Mouse (Mus musculus): ENCODE data around the gene Wnt3a. TPM values are rescaled to one million over a fixed set of nuclear protein-coding genes. Genes with fewer than 3 reads are reported as not detected.

The Wnt3a gene
- polyA plus RNA-seq, 1 experiment, result not detected

DNA sequence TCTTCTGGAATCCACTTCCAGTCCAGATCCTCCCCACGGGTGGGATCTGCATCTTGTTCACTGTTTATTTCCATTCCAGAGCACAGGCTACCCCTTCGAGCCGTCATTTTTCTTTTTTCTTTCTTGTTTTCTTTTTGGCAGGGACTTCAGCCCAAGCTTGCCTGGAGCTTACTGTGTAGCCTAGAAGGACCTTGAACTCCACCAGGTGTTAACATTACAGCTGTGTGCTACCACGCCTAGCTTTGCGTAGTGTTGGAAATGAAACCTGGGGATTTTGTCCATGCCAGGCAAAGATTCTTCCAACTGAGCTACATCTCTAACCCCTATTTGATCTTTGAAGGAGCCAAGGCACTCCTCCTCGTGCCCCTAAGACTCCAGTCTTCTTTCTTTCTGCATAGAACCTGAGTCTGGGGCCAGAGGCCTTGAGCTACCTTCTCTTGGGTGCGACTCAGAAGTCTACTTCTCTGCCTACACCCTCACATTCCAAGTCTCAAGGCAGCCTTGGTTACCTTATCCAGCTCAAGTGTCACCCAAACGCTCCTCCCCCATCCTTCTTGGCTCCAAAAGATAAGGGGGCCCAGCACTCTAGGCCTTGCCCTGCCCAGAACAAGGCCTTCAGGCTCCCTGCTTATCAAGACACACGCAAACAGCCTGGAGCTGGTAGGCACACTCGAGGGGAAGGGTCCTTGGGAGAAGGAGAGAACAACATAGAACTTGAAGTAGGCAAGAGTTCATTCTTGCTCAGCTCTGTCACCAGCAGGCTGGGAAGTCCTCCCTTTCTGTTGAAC, 29.7 kb downstream of the Wnt3a start:
- H3K4me1 ChIP-seq (ENCODE audit: control insufficient read depth, insufficient read depth, insufficient read length, low read length), result no peaks in the 10 kb centered on the region; the same call in 1 of the 2 replicates
- no peak overlapping the region for H3K27ac ChIP-seq (replicated peaks; ENCODE audit: low read depth, low read length)
- no peak overlapping the region for H3K4me3 ChIP-seq (ENCODE audit: insufficient read depth, low read depth, low read length)

DNA sequence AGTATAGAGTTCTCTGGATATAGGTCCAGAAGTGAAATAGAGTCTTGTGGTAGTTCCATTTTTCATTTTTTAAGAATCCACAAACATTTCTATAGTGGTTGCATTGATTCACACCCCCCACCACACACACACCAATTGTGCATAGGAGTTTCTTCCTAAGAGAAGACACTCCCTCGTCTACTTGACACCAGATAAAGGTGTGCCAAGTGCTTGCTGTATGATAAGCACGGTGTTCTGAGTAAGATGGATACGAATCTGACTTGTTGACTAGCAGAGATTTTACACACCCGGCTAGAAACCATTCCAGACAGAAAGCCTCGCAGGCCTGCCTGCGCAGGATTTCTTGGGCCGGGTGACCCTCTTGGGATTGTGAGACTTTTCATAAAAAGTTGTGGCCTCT, 30.9 kb downstream of the Wnt3a start:
- Histone ChIP-seq H3K4me3 (ENCODE audit: insufficient read depth, low read depth, low read length) (no peak overlapping the region), H3K4me1 (ENCODE audit: control insufficient read depth, insufficient read depth, insufficient read length, low read length) (no peaks in the 10 kb centered on the region; the same call in 1 of the 2 replicates), H3K27ac (replicated peaks; ENCODE audit: low read depth, low read length) (no peak overlapping the region)

DNA sequence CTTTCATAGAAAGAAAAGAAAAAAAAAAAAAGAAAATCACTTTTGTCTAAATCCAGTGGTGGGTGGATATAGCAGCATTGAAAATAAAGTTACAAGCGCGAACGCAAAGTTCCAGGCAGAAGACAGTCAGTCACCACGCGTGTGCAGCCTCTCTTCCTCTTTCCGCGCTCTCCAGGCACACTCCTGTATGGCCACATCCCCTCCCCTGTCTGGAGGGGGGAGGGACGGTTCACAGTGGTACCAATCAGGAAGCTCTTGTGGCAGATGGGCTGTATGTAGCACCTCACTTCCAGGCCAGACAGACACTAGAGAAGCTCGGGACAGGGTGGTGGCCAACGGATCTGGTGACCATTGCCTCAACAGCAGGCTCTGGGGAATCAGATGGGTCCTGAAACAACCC, 42.5 kb downstream of the Wnt3a start:
- Histone ChIP-seq H3K4me1 (ENCODE audit: control insufficient read depth, insufficient read depth, insufficient read length, low read length) (no peaks in the 10 kb centered on the region), H3K4me3 (ENCODE audit: insufficient read depth, low read depth, low read length) (no peak overlapping the region), H3K27ac (replicated peaks; ENCODE audit: low read depth, low read length) (no peak overlapping the region)

DNA sequence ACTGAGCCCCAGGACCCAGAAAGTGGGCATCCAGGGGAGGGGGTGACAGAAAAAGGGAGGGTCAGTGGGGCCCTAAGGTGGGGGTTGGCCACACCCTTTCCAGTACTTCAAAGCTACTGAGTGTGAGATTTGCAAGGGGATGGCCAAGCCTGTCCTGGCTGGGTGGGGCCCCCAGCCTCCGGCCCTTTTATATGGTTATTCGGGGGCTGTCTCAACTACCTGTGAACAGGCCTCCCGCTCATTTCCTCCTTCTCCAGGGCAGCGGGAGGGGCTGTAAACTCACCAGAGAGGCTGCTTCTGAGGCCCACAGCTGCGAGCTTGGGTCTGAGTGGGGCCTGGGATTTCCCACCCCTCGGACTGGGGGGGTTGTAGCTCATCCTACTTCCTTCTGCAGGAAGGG, 46.7 kb downstream of the Wnt3a start:
- Histone ChIP-seq H3K27ac (replicated peaks; ENCODE audit: low read depth, low read length) (no peak overlapping the region), H3K4me1 (ENCODE audit: control insufficient read depth, insufficient read depth, insufficient read length, low read length) (no peaks in the 10 kb centered on the region), H3K4me3 (ENCODE audit: insufficient read depth, low read depth, low read length) (no peak overlapping the region)

DNA sequence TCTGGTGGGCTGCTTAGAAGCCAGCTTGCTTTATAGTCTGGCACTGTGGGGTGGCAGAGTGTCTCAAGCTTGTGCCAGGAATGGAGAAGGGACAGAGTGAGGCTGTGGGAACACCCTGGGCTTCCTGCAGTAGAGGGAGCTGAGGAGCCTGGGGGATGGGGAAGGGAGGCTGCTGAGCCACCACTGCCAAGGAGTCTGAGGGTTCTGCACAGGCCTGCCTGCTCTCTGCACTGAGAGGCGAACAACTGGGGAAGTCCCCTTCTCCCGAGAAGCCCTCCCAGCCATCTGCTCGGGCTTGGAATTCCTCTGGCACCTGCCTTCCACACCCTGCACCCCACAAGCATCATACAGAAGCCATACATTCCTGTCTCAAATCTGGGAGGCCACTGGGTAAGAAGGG, 48.7 kb downstream of the Wnt3a start:
- Histone ChIP-seq H3K4me3 (ENCODE audit: insufficient read depth, low read depth, low read length) (no peak overlapping the region), H3K4me1 (ENCODE audit: control insufficient read depth, insufficient read depth, insufficient read length, low read length) (no peaks in the 10 kb centered on the region), H3K27ac (replicated peaks; ENCODE audit: low read depth, low read length) (no peak overlapping the region)

DNA sequence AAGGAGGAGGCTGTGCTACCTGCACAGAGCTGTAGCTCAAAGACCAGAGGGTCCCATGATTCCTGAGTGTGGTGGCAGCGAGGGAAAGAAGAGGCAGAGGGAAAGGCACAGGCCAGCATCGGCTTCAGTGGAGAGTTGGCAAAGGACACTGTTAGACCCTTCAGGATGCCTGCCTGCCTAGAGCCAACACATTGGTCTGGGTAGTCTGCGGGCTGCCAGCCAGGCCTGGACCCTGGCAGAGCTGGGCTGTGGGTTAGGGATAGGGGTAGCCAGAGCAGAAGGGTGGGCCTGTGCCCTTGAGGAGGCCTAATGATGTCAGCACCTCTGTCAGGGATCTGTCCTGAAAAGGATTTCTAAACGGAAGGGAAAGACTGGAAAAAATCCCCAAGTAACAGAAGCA, 50.8 kb downstream of the Wnt3a start:
- Histone ChIP-seq H3K27ac (replicated peaks; ENCODE audit: low read depth, low read length) (no peak overlapping the region), H3K4me3 (ENCODE audit: insufficient read depth, low read depth, low read length) (no peak overlapping the region), H3K4me1 (ENCODE audit: control insufficient read depth, insufficient read depth, insufficient read length, low read length) (no peaks in the 10 kb centered on the region)

DNA sequence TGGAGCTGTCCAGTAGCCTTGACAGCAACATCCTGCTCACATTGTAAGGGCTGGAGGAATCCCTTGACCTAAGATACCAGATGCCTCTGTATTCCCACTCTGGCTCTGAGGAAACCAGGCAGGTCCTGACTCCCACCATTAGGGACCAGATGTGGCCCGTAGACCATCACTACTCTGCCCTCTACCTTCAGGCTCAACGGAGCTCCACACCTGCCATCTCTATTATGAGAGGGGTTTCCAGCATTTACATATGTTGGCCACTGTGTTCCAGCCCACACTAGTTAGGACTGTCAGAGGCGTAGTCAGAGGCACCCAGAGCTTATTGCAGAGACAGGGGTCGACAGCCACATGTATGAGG, 51.1 kb downstream of the Wnt3a start:
- H3K27ac ChIP-seq (replicated peaks; ENCODE audit: low read depth, low read length), result no peak overlapping the region

DNA sequence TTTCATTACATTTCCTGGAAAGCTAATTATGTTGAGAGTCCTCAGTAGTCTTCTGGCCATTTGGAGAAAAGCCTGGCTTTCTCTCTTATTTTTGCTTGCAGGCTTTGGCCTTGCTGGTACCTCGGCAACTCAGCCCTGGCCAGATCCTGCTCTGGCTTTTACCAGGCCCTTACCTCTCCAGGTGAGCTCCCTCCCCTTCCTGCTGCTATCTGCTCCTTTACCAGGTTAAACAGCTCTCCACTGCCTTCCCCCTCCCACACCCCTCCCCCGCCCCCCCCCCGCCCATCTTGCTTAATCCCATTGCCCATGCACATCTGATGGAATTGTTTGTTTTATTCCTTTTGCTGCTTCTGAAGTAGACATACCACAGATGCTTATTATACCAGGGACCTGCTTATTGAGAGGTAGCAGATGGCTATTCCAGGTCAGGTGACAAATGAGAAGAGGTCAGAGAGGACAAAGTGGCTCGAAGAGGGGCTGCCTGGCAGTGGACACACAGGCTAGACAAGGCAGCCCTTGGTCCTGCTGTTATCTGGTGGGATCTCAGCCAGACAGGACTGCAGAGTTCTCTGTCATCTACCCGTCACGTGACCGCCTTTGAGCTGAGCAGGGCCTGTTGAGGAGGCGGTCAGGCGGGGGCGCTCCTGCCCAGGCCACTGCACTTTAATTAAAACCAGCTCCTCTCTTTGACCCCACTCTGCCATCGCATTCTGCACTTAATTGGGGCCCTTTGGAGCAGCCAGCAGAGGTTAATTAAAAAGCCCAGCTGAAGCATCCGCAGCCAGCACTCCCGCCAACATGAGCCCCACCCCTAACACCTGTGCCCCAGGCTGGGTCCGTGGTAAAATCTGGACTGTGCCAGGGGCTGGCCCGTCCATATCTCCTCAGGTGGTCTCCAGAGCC, 51.8 kb downstream of the Wnt3a start:
- Histone ChIP-seq H3K4me1 (ENCODE audit: control insufficient read depth, insufficient read depth, insufficient read length, low read length) (no peaks in the 10 kb centered on the region), H3K4me3 (ENCODE audit: insufficient read depth, low read depth, low read length) (no peak overlapping the region), H3K27ac (replicated peaks; ENCODE audit: low read depth, low read length) (no peak overlapping the region)

More for the DNA sequence above, 51.1 kb downstream of the Wnt3a start:
- Histone ChIP-seq H3K4me3 (ENCODE audit: insufficient read depth, low read depth, low read length) (no peak overlapping the region), H3K4me1 (ENCODE audit: control insufficient read depth, insufficient read depth, insufficient read length, low read length) (no peaks in the 10 kb centered on the region)

DNA sequence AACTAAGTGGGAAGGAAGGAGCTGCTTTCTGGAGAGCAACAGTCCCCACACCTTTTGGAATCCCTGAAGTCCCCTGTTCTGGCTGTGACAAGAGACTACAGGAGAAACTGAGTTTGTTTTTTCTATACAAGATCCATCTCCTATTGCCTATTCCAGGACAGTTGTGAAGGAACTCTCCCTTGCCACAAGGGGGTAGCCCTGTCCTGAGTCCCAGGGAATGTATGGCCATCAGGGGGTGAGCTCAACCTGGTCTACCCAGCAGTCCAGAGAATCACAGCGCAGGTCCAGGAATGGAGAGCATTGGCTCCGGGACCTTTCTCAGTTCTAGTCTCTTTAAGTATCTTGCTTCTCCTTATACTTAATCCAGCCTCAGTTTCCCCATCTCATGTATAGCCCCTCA, 57.8 kb downstream of the Wnt3a start:
- Histone ChIP-seq H3K4me1 (ENCODE audit: control insufficient read depth, insufficient read depth, insufficient read length, low read length) (peaks cover 3% of the 10 kb centered on the region), H3K27ac (replicated peaks; ENCODE audit: low read depth, low read length) (no peak overlapping the region), H3K4me3 (ENCODE audit: insufficient read depth, low read depth, low read length) (no peak overlapping the region)

DNA sequence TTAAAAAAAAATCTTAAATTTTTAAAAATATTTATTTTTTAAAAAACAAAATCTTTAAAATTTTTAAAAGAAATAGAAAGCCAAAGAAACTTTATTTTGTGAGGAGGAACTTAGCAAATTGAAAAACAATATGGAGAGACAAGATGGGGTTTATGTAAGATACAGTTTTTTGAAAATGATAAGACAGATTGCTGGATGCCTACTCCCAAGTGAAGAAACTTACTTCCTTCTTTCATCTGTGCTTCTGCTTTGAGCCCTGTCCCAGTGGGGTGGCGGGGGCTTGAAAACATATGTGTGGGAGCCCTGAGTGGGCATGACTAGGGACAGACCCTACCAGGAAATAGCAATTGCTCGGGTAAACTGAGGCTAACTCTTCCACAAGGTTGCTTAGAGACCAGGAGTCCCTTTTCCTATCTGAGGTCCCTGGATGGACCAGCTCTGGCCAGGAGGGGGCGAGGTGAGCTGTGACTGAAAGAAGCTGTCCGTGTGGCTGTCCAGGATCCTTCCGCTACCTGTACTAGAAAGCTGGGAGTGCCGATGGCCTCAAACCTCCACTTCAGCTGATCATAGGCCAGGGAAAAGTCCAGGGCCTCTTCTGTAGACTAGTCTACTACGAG, 60.3 kb downstream of the Wnt3a start:
- Histone ChIP-seq H3K27ac (replicated peaks; ENCODE audit: low read depth, low read length) (no peak overlapping the region), H3K4me1 (ENCODE audit: control insufficient read depth, insufficient read depth, insufficient read length, low read length) (peaks cover 3% of the 10 kb centered on the region), H3K4me3 (ENCODE audit: insufficient read depth, low read depth, low read length) (no peak overlapping the region)

DNA sequence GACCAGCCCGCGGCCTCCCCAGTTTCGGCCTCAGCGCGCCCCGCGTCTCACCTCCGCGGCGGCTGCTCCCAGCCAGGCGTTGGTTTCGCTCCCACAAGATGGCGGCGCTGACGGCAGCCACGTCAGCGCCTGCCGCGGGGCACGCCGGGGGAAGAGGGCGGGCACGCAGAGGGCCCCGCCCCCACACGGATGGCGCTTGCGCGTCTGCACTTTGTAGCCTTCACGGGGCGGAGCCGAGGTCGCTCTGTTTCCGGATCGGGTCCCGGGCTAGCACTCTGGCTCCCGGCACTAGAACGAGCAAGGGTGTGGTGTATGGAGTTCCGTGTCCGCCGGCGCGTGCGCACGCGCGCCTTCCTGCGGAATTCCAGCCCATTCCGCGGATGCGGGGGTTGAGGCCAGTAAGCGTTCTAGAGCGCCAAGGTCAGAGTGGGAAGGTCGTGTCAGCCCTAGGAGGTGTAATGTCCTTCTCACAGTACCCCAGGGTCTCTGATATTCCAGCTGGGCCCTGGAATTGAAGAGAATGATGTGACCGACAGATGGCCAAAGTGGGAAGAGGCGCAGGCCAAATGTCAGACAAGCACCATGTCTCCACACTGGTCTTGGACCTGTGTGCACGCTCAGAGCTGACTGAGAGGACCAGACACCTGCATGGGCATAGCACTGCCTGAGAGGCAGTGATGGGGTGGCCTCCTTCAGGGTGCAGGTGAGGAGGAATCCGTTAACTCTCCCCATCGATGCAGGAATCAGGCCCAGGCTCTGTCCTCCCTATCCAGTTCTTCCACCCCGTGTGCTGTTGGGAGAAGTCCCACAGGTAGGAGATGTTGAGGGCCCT, 62.2 kb downstream of the Wnt3a start, which contains the start of gene Arf1:
Gene Arf1 (minus strand): TSS at position 149 of the 832 bp plus-strand sequence.
- H3K27ac ChIP-seq (replicated peaks; ENCODE audit: low read depth, low read length), result peak within 1 kb of the TSS; percentile 98
- H3K4me3 ChIP-seq (ENCODE audit: insufficient read depth, low read depth, low read length), result peak within 1 kb of the TSS; percentile 89
- H3K4me1 ChIP-seq (ENCODE audit: control insufficient read depth, insufficient read depth, insufficient read length, low read length), result peaks cover 11% of the 10 kb centered on the region

DNA sequence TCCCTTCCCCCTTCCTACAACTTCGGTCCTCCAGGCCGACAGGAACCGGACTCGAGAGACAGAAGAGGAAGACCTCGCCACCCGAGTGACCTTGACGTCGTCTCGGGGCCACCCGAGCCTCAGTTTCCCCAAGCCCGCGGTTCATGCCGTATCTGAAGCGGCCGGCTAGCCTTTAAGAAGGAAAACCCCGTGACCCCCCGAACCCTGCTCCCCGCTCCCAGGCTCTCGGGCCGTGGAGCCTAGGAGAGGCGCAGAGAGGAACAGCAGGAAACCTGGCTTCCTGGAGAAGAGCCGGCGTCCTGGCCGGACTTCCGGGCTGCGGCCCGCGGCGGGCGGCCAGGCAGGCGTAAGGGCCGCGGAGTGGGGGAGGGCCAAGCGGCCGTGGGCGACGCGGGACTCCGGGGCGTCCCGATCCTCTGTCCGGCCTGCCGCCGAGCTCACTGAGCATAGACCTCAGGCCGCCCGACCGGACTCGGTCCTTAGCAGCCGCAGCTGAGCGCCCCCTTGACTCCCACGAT, 62.9 kb downstream of the Wnt3a start:
- Histone ChIP-seq H3K4me1 (ENCODE audit: control insufficient read depth, insufficient read depth, insufficient read length, low read length) (peaks cover 16% of the 10 kb centered on the region), H3K27ac (replicated peaks; ENCODE audit: low read depth, low read length) (peak overlapping the region; percentile 98), H3K4me3 (ENCODE audit: insufficient read depth, low read depth, low read length) (peak overlapping the region; percentile 89)

DNA sequence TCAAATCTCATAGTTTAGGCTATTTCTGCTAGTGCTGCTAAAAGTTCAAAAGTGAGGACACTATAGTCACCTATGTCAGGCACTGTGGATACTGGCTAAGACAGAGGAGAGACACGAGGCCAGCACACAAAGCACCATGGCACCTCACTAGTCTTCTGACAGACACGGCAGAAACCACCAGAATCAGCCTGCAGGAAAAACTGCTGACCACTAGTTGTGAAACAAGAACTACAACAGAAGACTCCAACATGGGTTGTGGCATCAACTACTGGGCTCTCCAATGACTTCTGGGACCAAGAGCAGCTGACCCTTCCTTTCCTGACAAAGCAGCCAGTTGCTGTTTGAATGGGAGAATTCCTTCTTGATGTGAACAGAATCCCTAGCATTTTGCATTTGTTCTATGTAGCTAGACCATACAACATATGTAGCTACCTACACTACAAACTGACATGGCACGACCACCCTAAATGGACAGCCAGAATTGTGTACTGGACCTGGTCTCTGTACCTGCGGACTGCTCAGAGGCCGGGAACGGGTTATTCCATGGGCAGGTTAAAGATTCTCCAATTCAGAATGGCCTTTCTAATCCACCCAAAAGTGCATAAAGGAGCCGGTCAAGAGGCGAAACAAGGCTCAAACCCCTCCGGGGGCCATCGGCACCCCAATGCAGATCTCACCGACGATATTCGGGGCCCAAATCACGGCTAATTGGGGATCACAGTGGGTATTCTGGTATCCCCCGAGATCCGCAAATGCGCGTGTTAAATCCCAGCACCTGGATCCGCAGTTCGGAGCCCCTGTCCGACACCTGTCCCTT, 63.6 kb downstream of the Wnt3a start:
- peaks cover 21% of the 10 kb centered on the region for H3K4me1 ChIP-seq (ENCODE audit: control insufficient read depth, insufficient read depth, insufficient read length, low read length)
- H3K4me3 ChIP-seq (ENCODE audit: insufficient read depth, low read depth, low read length), result peak overlapping the region; percentile 89
- peak overlapping the region; percentile 98 for H3K27ac ChIP-seq (replicated peaks; ENCODE audit: low read depth, low read length)

DNA sequence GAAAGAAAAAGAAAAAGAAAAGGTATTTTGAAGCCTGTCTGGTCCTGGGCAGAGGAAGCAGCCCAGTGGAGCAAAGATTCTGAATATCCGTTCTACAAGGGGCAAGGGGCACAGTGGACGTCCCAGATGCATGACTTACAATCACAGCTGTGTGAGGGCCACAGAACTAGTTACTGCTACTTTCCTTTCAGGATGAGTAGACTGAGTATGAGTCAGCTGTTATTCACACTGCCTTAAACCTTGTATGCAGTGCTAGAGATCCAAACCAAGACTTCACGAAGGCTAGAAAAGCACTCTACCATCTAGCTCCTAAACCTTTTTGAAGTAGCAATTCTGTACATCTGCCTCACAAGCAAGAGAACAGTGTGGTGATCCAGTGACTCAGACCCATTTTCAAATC, 64.3 kb downstream of the Wnt3a start:
- H3K27ac ChIP-seq (replicated peaks; ENCODE audit: low read depth, low read length), result 0 out of 2 replicates have a peak overlapping the region, but pooled peaks have one; percentile 0
- peak overlapping the region; percentile 89 for H3K4me3 ChIP-seq (ENCODE audit: insufficient read depth, low read depth, low read length)
- peaks cover 24% of the 10 kb centered on the region for H3K4me1 ChIP-seq (ENCODE audit: control insufficient read depth, insufficient read depth, insufficient read length, low read length)
